Mouse (Mus musculus) CD4-positive helper T cell, adult 2 months (primary cell): ENCODE measurements around the gene Pam.

Experiments
- DNase-seq: peaks from one replicate; pipeline ENCODE4 v3.0.0-alpha.2; 2012; ENCODE audit warnings: low read depth, missing footprints, low spot score

Pam gene

GRCm38 (mm10) chr1:97833466-97834353 is 261.7 kb downstream of the Pam start:
- DNase-seq: no peak

- DNase-seq: no peak
Observed at GRCm38 (mm10) chr1:97828087-97828486, 267.4 kb downstream of the Pam start.

GRCm38 (mm10) chr1:97827566-97827965 is 267.9 kb downstream of the Pam start:
- no peak for DNase-seq

- no peak for DNase-seq
Observed at GRCm38 (mm10) chr1:97822904-97823303, 272.5 kb downstream of the Pam start.

GRCm38 (mm10) chr1:97822203-97822602 is 273.2 kb downstream of the Pam start:
- DNase-seq: no peak

- no peak for DNase-seq
Observed at GRCm38 (mm10) chr1:97821282-97821681, 274.2 kb downstream of the Pam start.

GRCm38 (mm10) chr1:97809255-97809912 is 286.1 kb downstream of the Pam start:
- DNase-seq: peak; percentile 13

- no peak for DNase-seq
Observed at GRCm38 (mm10) chr1:97804520-97804919, 290.9 kb downstream of the Pam start.

- peak; percentile 5 for DNase-seq
Observed at GRCm38 (mm10) chr1:97802207-97802902, 293.1 kb downstream of the Pam start.

- DNase-seq: no peak
Observed at GRCm38 (mm10) chr1:97795936-97796335, 299.5 kb downstream of the Pam start.

GRCm38 (mm10) chr1:97794110-97794509 is 301.3 kb downstream of the Pam start:
- DNase-seq: no peak

- no peak for DNase-seq
Observed at GRCm38 (mm10) chr1:97788490-97788889, 307.0 kb downstream of the Pam start.

- no peak for DNase-seq
Observed at GRCm38 (mm10) chr1:97787674-97788073, 307.8 kb downstream of the Pam start.

GRCm38 (mm10) chr1:97785685-97786393 is 309.6 kb downstream of the Pam start:
- DNase-seq: no peak

- DNase-seq: no peak
Observed at GRCm38 (mm10) chr1:97784928-97785327, 310.5 kb downstream of the Pam start.

GRCm38 (mm10) chr1:97781674-97782073 is 313.8 kb downstream of the Pam start:
- no peak for DNase-seq

- DNase-seq: no peak
Observed at GRCm38 (mm10) chr1:97773973-97774372, 321.5 kb downstream of the Pam start.

- no peak for DNase-seq
Observed at GRCm38 (mm10) chr1:97773362-97773761, 322.1 kb downstream of the Pam start.

- DNase-seq: no peak
Observed at GRCm38 (mm10) chr1:97771727-97772126, 323.7 kb downstream of the Pam start.

- DNase-seq: no peak
Observed at GRCm38 (mm10) chr1:97771118-97771517, 324.3 kb downstream of the Pam start.

GRCm38 (mm10) chr1:97769904-97770753 is 325.3 kb downstream of the Pam start, which contains the start of the genes Gin1 and Ppip5k2:
TSS of gene Gin1 (plus strand) at chr1:97770172.
TSS of gene Ppip5k2 (minus strand) at chr1:97770411.
- peak; percentile 98 for DNase-seq
